In the genomic region with DNA sequence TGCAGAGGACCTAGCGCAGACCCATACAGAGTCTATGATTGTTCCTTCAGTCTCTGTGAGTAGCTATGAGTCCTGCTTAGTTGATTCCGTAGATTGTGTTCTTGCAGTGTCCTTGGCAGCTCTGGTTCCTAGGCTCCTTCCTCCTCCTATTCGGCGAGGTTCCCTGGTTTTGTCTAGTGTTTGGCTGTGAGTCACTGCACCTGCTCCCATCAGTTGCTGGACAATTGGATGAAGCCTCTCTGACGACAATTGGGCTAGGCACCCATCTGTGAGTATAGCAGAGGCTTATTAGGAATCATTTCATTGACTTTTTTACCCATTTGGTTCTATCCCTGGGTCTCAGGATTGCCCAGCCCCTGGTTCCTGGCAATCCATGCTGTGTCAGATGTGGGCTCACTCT, we compare ENCODE assay signal across 17 mouse cellular contexts.
"Had no signal": no experiment of that assay in that cellular context is flagged by ENCODE, and none has a peak within 500 bp of the region (broad histone marks: within the 10 kb centered on the region; RNA-seq: fewer than 3 reads in every experiment).

No protein-coding gene starts in this region.

- H3K9ac ChIP-seq: liver, embryonic 13.5 days; neural tube, embryonic 13.5 days; stomach, embryonic 15.5 days had no signal

- H3K36me3 ChIP-seq: liver, embryonic 13.5 days; neural tube, embryonic 13.5 days; stomach, embryonic 15.5 days had no signal

- H3K4me1 ChIP-seq: stomach, embryonic 15.5 days had no signal

- H3K4me2 ChIP-seq: liver, embryonic 13.5 days; midbrain, embryonic 11.5 days; neural tube, embryonic 13.5 days; stomach, embryonic 15.5 days had no signal

- H3K27me3 ChIP-seq: liver, embryonic 13.5 days; neural tube, embryonic 13.5 days; stomach, embryonic 15.5 days had no signal

- H3K27ac ChIP-seq: kidney, postnatal 0 days; layer of hippocampus, adult 2 months; liver, embryonic 13.5 days; neural tube, embryonic 13.5 days; stomach, embryonic 15.5 days had no signal

- H3K9me3 ChIP-seq: liver, embryonic 13.5 days; neural tube, embryonic 13.5 days; stomach, embryonic 15.5 days had no signal

- H3K4me3 ChIP-seq: layer of hippocampus, adult 2 months; liver, embryonic 13.5 days; neural tube, embryonic 13.5 days; stomach, embryonic 15.5 days had no signal

- DNase-seq: kidney, adult 9 months; kidney, postnatal 25 days; layer of hippocampus, adult 9-11 months; liver, embryonic 13.5 days; lung, adult 2 months; lung, postnatal 14 days; lung, postnatal 4 days; midbrain, embryonic 14.5 days; right cerebral cortex, postnatal 14 days; right cerebral cortex, postnatal 4 days; spleen, adult 18-20 months; thymus, postnatal 25 days had no signal
